Mouse (Mus musculus): Measurements from ENCODE around the gene Gm20521. TPM values are rescaled to one million over a fixed set of nuclear protein-coding genes. Genes with fewer than 3 reads are reported as not detected.
A peak's percentile ranks its signal among the peaks of the same experiment; 100 is the strongest.

Gene Gm20521
- total RNA-seq, 4 experiments from 2014 or later: 25.6 TPM; not detected in 3

- no peak for DNase-seq (ENCODE audit: low spot score in 2 of 2)
These were observed 9.0 kb downstream of the Gm20521 start, which contains the start of gene Pabpn1 for GRCm38 (mm10) chr14:54892200-54892599. Gene Pabpn1, plus strand, starts transcription at chr14:54892500.

DNA sequence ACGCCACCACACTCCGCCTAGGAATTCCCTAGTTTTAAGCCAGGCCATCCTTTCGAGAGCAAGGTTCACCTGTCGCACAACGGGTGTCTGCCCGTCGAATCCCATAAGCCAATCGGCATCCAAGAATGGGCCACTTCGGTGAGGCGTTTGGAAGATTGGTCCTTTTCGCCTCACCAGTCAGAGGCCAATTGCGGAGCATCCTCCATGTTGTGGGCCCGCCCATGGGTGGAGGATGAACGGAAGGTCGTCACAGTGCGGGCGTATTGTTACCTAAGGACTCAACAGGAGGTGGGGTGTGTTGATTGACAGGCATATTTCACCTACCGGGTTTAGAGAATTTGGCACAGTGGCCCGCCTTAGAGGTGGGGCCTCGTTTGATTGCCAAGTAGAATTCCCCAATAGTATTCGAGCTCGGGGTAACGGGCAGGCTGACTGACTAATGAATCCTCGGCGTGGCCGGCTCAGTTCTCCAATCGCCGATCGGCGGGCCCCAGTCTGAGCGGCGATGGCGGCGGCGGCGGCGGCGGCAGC lies 10.5 kb downstream of the Gm20521 start:
- DNase-seq (ENCODE audit: low spot score in 2 of 2): peak; percentile 99 to 100

DNA sequence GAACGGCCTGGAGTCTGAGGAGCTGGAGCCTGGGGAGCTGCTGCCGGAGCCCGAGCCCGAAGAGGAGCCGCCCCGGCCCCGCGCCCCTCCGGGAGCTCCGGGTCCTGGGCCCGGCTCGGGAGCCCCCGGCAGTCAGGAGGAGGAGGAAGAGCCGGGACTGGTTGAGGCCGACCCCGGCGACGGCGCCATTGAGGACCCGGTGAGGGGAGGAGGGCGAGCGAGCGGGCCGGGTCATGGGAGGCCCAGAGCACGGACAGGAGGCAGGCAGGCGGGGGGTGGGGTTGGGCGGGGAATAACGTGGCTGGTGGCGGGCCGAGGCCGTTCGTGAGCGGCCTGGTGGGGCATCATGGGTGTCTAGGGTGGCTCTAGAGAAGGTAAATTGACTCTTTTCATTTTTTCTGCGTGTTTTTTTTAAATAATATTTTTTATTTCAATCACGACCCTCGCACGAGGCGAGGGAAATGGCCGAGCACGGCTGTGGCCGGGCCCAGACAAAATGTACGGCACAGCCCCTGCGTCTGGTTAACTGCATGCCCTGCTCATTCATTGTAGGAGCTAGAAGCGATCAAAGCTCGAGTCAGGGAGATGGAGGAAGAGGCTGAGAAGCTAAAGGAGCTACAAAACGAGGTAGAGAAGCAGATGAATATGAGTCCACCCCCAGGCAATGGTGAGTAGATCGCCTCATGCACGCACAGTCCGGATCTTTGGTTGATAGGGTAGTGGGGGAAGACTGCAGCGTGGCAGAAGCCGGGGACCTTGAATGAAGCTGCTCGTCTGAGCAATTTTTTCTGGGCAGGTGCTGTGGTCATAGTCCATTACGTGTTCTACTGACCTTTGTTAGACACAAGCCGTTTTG lies 11.3 kb downstream of the Gm20521 start:
- no peak for DNase-seq (ENCODE audit: low spot score in 2 of 2)

DNA sequence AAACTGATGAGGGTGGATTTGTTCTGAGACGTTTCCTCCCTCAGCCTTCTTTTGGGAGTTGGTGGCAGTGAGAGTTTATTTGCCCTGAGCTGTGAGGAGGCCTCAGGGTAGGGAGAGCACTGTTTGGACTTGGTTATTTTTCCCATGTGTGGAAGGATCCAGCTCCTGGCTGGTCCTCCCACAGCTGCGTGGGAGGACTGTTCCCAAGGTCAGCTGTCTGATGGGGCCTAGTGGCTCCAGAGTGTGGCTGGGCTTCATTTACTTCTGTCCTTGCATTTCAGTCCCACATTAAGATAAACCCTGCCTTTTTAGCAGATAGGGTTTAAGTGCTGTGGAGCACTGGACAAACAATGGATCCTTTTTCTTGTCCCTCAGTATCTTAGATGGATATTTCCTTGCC lies 14.2 kb downstream of the Gm20521 start:
- DNase-seq (ENCODE audit: low spot score in 2 of 2): no peak

- DNase-seq (ENCODE audit: low spot score in 2 of 2): peak; percentile 62 to 80
These were observed 17.1 kb downstream of the Gm20521 start for GRCm38 (mm10) chr14:54900383-54900782.

DNA sequence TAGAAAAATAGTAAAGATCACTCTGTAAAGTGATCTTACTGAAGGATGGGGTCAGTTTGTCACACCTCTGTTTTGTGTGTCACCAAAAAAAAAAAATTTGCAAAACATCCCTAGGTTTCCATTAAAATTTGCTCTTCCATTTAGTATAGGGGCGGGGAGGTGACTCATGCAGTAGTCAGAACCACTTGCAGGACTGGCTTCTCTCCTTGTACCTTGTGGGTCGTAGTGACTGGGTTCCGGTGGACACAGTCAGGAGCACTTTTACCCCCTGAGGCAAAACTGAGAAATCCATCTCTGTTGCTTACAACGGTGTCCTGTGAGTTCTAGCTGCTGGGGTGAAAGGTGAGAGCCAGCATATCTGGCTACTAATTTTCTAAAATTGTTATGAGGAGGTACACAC lies 20.4 kb downstream of the Gm20521 start:
- no peak for DNase-seq (ENCODE audit: low spot score in 2 of 2)

- no peak for DNase-seq (ENCODE audit: low spot score in 2 of 2)
These were observed 25.4 kb downstream of the Gm20521 start for GRCm38 (mm10) chr14:54908682-54909081.

DNA sequence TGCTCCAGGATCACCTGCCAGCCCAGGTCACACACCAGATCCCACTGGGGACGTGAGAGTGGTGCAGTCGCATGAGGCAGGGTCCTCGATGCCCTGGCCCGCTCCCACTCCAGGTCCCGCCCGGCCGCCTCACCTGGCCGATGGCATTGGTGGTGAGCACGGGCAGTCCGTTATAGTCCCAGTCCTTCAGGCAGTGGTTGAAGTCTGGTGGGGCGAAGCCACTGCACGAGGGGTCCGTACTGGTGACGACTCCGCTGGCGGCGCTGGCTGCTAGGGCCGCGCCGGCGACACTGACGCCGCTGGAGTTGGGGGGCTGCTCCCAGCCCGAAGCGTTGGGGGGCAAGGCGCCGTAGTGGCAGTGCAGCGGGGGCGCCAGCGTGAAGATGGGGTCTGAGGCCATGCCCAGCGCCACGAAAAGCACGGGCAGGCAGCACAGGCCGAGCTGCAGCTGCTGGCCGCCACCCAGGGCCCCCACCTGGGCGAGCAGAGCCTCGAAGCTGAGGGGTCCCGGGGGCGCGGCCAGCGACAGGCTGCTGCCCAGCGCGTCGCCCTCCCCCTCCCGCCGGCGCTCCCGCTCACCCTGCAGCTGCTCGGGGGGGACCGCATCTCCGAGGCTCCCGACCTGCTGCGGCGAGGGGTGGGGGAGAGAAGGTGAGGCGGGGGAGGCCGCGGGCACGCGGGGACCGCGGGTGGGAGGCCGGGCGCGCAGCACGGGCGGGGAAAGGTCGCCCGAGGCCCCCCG lies 29.0 kb downstream of the Gm20521 start:
- no peak for DNase-seq (ENCODE audit: low spot score in 2 of 2)

- peak; percentile 76 to 84 for DNase-seq (ENCODE audit: low spot score in 2 of 2)
These were observed 29.6 kb downstream of the Gm20521 start, which contains the start of gene Slc22a17 for GRCm38 (mm10) chr14:54912886-54913285. Gene Slc22a17, minus strand, starts transcription at chr14:54913132.

GRCm38 (mm10) chr14:54913343-54913742 lies 30.1 kb downstream of the Gm20521 start:
- DNase-seq (ENCODE audit: low spot score in 2 of 2): no peak

GRCm38 (mm10) chr14:54920076-54920685 lies 36.9 kb downstream of the Gm20521 start:
- DNase-seq (ENCODE audit: low spot score in 2 of 2): no peak

DNA sequence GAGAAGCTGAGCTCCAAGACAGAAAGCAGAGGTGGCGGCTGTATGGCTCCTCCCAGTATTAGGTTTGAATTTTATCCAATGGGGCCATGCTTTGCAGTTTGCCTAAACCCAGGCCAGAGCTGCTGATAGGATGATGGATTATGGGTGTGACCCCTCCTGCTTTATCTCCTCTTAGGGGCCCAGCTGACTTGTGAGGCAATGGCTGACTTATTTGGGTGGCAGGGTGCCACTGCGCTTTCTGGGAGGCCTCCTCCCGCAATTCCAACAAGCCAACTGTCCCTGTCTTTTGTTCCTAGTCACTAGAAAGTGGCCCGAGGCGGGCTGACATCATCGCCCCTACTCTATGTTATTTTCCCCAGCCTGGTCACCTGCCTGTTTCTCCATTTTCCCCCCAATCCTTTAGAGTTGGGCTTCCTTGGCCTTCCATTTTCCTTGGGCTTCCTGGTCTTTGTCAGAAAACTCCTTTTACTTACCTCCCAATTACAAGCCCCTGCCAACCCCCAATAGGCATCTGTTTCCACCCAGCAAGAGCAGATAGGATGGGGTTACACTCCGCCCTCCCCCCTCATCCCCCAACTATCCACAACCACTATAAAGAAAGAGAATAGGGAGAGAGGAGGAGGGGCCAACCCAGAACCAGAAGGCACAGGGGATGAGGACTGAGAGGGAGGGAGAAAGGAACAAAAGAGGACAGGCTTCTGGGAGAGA lies 41.6 kb downstream of the Gm20521 start:
- DNase-seq (ENCODE audit: low spot score in 2 of 2): no peak

- DNase-seq (ENCODE audit: low spot score in 2 of 2): peak in 1 of 2 experiments; percentile 55
These were observed 42.4 kb downstream of the Gm20521 start, which contains the start of gene Efs for GRCm38 (mm10) chr14:54925349-54926342. Gene Efs, minus strand, starts transcription at chr14:54926126.

DNA sequence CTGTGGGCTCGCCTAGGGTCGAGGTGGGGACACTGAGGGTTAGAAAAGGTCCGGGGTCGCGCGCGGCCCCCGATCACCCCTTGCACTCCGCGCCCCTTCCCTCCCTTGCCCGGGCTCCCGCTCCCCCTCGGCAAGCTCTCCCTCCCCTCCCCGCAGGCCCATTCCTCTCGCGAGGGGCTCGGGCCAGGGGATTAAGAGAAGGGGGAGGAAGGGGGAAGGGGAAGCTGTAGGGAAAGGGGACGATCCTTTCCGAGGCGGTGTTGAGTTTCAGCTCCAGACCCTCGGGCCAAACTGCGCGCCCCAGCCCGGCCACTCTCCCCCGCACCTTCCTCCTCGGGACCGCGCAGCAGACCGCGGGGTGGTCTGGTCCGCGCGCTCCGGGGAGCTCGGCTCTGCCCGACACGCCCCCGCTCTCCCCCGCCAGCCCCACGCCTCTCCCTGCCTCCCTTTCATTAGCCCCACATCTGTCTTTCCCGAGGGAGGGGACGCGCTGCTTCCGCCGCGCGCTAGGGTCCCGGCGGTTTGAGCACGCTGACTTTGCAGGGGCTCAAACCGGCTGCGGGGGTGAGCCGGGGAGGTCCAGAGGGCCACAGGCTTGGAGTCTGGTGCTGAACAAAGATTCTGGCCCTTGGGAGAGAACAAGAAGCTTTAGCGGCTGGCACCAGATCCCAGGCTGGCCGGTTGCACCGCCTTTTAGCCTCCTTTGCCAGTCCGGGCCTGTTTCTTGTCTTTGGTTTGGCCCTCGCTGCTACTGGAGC lies 43.3 kb downstream of the Gm20521 start:
- DNase-seq (ENCODE audit: low spot score in 2 of 2): peak in 1 of 2 experiments; percentile 42

- DNase-seq (ENCODE audit: low spot score in 2 of 2): no peak
These were observed 44.1 kb downstream of the Gm20521 start for GRCm38 (mm10) chr14:54927296-54927695.

- no peak for DNase-seq (ENCODE audit: low spot score in 2 of 2)
These were observed 46.6 kb downstream of the Gm20521 start for GRCm38 (mm10) chr14:54929801-54930200.

- DNase-seq (ENCODE audit: low spot score in 2 of 2): no peak
These were observed 47.2 kb downstream of the Gm20521 start for GRCm38 (mm10) chr14:54930431-54930830.

DNA sequence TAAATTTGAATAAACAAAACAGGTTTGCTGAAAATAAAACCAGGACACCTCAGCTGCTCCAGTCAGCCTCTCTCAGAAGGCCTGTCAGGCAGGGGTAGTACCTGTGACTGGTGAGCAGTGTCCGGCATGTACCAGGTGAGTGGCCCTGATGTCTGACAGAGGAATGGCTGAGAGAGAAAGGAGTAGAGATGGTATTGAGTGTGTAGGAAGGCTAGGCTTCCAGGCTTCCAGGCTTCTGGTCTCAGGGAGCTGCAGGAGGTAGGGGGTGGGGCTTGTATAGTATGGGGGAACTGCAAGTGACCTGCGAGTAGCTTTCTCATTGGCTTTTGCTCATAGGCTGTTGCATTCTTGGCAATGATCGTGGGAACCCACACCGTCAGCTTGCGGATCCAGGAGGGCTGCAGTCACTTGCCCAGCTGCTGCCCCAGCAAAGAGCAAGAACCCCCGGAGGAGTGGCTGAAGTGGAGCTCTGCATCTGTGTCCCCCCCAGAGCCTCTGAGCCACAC lies 49.5 kb downstream of the Gm20521 start, which contains the start of gene Il25:
Il25 (plus strand) TSS at position 51 of the 506 bp plus-strand sequence.
- DNase-seq (ENCODE audit: low spot score in 2 of 2): no peak
